Mouse (Mus musculus): Measurements from ENCODE around the gene Vmn1r197. TPM values are rescaled to one million over a fixed set of nuclear protein-coding genes. Genes with fewer than 3 reads are reported as not detected.
"Not testable (repeated sequence)": the region's sequence is repeated elsewhere in the genome, so short reads cannot be mapped to it uniquely, and the experiment has no call there.

Vmn1r197 gene
- total RNA-seq (2014; rRNA removed) = not detected in 2 replicates
- polyA plus RNA-seq (2015; fragmentation: Nextera tagmentation; extraction: Ambion mirVana) = not detected in 2 replicates

GRCm38 (mm10) chr13:22324289-22324688 lies at the start of gene Vmn1r197:
Gene Vmn1r197, plus strand, starts transcription at chr13:22324589.
- Histone ChIP-seq H3K4me3 (ENCODE audit: low read depth, low read length) (no peak within 1 kb of the TSS), H3K27ac (ENCODE audit: low read depth, low read length) (no peak within 1 kb of the TSS)
- DNase-seq (ENCODE audit: low spot score) = no peak

DNA sequence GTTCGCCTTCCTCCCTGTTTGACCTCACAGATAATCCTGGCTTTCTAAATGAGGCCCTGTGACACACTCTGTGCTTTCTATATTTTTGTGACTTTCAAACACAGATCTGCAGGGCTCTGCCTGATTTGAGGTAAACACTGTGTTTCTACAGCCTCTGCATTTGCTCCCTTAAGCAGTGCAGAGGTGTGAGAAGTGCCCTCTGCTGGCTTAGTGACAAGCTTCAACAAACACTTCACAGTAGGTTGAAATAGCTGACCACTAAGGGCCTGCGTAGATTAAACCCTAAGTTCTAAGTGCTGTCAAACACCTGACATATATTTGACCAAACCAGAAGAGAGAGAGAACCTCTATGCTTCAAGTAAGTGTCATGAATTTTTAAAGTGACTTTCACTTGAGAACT lies 39.8 kb upstream of the Vmn1r197 start:
- DNase-seq (ENCODE audit: low spot score) = peak; percentile 4
- Histone ChIP-seq H3K27ac (ENCODE audit: low read depth, low read length) (no peak overlapping the region), H3K4me1 (ENCODE audit: insufficient read depth, low read length) (no peaks in the 10 kb centered on the region), H3K36me3 (ENCODE audit: insufficient read depth, low read length) (no peaks in the 10 kb centered on the region), H3K4me2 (ENCODE audit: low read depth, low read length, poor library complexity, severe bottlenecking) (no peak overlapping the region), H3K27me3 (ENCODE audit: insufficient read depth, low read length) (no peaks in the 10 kb centered on the region), H3K9me3 (ENCODE audit: low read length) (no peaks in the 10 kb centered on the region), H3K9ac (replicated peaks; ENCODE audit: low read length, poor library complexity, severe bottlenecking) (no peak overlapping the region), H3K4me3 (ENCODE audit: low read depth, low read length) (no peak overlapping the region)
- ATAC-seq (ENCODE audit: low FRiP score) = no peak
- TF ChIP-seq CTCF (IDR thresholded peaks at IDR 0.05) = peak; percentile 39
- 79% methylated on average over 2 of the region's 2 CpGs for WGBS

More at GRCm38 (mm10) chr13:22324289-22324688, at the start of gene Vmn1r197:
- no peaks in the 10 kb centered on the region for H3K9me3 ChIP-seq (ENCODE audit: low read length)
- H3K36me3 ChIP-seq (ENCODE audit: insufficient read depth, low read length) = no peaks in the 10 kb centered on the region
- H3K9ac ChIP-seq (replicated peaks; ENCODE audit: low read length, poor library complexity, severe bottlenecking) = no peak within 1 kb of the TSS
- no peak for TF ChIP-seq CTCF (IDR thresholded peaks at IDR 0.05)
- no peaks in the 10 kb centered on the region for H3K4me1 ChIP-seq (ENCODE audit: insufficient read depth, low read length)
- no peak for ATAC-seq (ENCODE audit: low FRiP score)
- H3K27me3 ChIP-seq (ENCODE audit: insufficient read depth, low read length) = no peaks in the 10 kb centered on the region
- no peak within 1 kb of the TSS for H3K4me2 ChIP-seq (ENCODE audit: low read depth, low read length, poor library complexity, severe bottlenecking)

- DNase-seq (ENCODE audit: low spot score) (no peak), ATAC-seq (ENCODE audit: low FRiP score) (no peak)
- Histone ChIP-seq H3K27me3 (ENCODE audit: insufficient read depth, low read length) (no peaks in the 10 kb centered on the region), H3K27ac (ENCODE audit: low read depth, low read length) (no peak within 1 kb of the TSS), H3K4me2 (ENCODE audit: low read depth, low read length, poor library complexity, severe bottlenecking) (no peak within 1 kb of the TSS), H3K9ac (replicated peaks; ENCODE audit: low read length, poor library complexity, severe bottlenecking) (no peak within 1 kb of the TSS), H3K36me3 (ENCODE audit: insufficient read depth, low read length) (no peaks in the 10 kb centered on the region), H3K4me1 (ENCODE audit: insufficient read depth, low read length) (no peaks in the 10 kb centered on the region), H3K4me3 (ENCODE audit: low read depth, low read length) (no peak within 1 kb of the TSS), H3K9me3 (ENCODE audit: low read length) (no peaks in the 10 kb centered on the region)
- WGBS = 67% methylated on average over 2 of the region's 2 CpGs
- TF ChIP-seq CTCF (IDR thresholded peaks at IDR 0.05) = no peak
Measured at GRCm38 (mm10) chr13:22289620-22290019, 34.8 kb upstream of the Vmn1r197 start, which contains the start of gene Vmn1r196. Gene Vmn1r196, plus strand, starts transcription at chr13:22289920.

- H3K27me3 ChIP-seq (ENCODE audit: insufficient read depth, low read length); H3K4me2 ChIP-seq (ENCODE audit: low read depth, low read length, poor library complexity, severe bottlenecking); H3K9ac ChIP-seq (replicated peaks; ENCODE audit: low read length, poor library complexity, severe bottlenecking); H3K9me3 ChIP-seq (ENCODE audit: low read length); H3K27ac ChIP-seq (ENCODE audit: low read depth, low read length); H3K36me3 ChIP-seq (ENCODE audit: insufficient read depth, low read length); DNase-seq (ENCODE audit: low spot score); H3K4me1 ChIP-seq (ENCODE audit: insufficient read depth, low read length); H3K4me3 ChIP-seq (ENCODE audit: low read depth, low read length); ATAC-seq (ENCODE audit: low FRiP score): not testable (repeated sequence)
- WGBS = 88% methylated on average over 5 of the region's 5 CpGs
Measured at GRCm38 (mm10) chr13:22308075-22308474, 16.3 kb upstream of the Vmn1r197 start.

DNA sequence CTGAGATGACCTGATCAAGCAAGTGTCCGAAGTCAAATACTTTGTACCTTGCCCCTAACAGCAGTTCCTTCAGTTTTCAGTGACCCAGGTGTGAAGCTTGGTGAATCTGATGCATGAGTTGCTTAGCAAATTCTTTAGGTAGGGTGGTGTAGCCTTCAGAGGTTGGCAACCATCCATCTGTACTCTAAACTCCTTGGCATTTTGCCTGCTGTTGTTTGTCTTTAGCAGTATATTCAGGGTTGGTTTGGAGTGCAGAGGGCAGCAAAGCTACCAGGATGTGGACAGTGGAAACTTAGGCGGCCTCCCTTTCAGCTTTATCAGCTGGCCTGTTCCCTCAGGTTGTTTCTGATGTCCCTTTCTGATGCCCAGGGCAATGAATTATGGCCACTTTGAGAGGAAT lies 9.0 kb upstream of the Vmn1r197 start:
- Histone ChIP-seq H3K4me3 (ENCODE audit: low read depth, low read length) (no peak overlapping the region), H3K9me3 (ENCODE audit: low read length) (no peaks in the 10 kb centered on the region), H3K27me3 (ENCODE audit: insufficient read depth, low read length) (no peaks in the 10 kb centered on the region), H3K27ac (ENCODE audit: low read depth, low read length) (no peak overlapping the region), H3K4me1 (ENCODE audit: insufficient read depth, low read length) (no peaks in the 10 kb centered on the region), H3K36me3 (ENCODE audit: insufficient read depth, low read length) (no peaks in the 10 kb centered on the region), H3K9ac (replicated peaks; ENCODE audit: low read length, poor library complexity, severe bottlenecking) (no peak overlapping the region), H3K4me2 (ENCODE audit: low read depth, low read length, poor library complexity, severe bottlenecking) (no peak overlapping the region)
- DNase-seq (ENCODE audit: low spot score) (no peak), ATAC-seq (ENCODE audit: low FRiP score) (no peak)
- 84% methylated on average over 2 of the region's 2 CpGs for WGBS
- TF ChIP-seq CTCF (IDR thresholded peaks at IDR 0.05) = no peak

- Histone ChIP-seq H3K4me2 (ENCODE audit: low read depth, low read length, poor library complexity, severe bottlenecking) (no peak overlapping the region), H3K27ac (ENCODE audit: low read depth, low read length) (no peak overlapping the region), H3K36me3 (ENCODE audit: insufficient read depth, low read length) (no peaks in the 10 kb centered on the region), H3K9ac (replicated peaks; ENCODE audit: low read length, poor library complexity, severe bottlenecking) (no peak overlapping the region), H3K4me3 (ENCODE audit: low read depth, low read length) (no peak overlapping the region), H3K4me1 (ENCODE audit: insufficient read depth, low read length) (no peaks in the 10 kb centered on the region), H3K27me3 (ENCODE audit: insufficient read depth, low read length) (no peaks in the 10 kb centered on the region), H3K9me3 (ENCODE audit: low read length) (no peaks in the 10 kb centered on the region)
- 88% methylated on average over 2 of the region's 2 CpGs for WGBS
- TF ChIP-seq CTCF (IDR thresholded peaks at IDR 0.05) = no peak
- no peak for DNase-seq (ENCODE audit: low spot score)
- no peak for ATAC-seq (ENCODE audit: low FRiP score)
Measured at GRCm38 (mm10) chr13:22317366-22317765, 7.0 kb upstream of the Vmn1r197 start.

All from midbrain, postnatal 0 days (tissue).